Mouse (Mus musculus): ENCODE measurements around the gene Krt6a. TPM values are rescaled to one million over a fixed set of nuclear protein-coding genes. Genes with fewer than 3 reads are reported as not detected.

Krt6a gene
- polyA plus RNA-seq (2012; rRNA removed) = 0.06 TPM in 1 of 2 replicates, not detected in the other

GRCm38 (mm10) chr15:101694207-101694606 lies at the start of gene Krt6a:
Gene Krt6a, minus strand, starts transcription at chr15:101694307.

GRCm38 (mm10) chr15:101742711-101743110 lies 48.6 kb upstream of the Krt6a start, which contains the start of gene Krt71:
Gene Krt71, minus strand, starts transcription at chr15:101743109.

DNA sequence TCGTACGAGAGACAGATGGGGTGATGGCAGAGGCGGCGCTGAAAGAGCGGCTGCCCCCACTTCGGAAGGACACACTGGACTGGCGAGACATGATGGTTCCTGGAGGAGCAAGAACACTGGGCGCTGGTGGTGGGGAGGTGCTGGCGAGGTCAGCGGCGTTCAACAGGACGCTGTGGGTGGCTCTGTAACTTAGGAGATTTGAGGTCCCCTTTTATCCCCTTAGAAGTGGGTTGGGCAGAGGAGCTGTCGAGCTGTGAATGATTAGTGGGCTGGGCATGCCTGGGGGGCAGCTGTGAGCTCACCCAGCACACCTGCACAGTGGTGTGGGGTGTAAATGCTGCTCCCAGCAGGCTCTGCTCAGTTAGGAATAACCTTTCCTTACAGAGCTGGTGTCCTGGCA lies 18.6 kb upstream of the Krt6a start, which contains the start of gene Krt5:
Gene Krt5 (minus strand): TSS at position 179 of the 400 bp plus-strand sequence.

DNA sequence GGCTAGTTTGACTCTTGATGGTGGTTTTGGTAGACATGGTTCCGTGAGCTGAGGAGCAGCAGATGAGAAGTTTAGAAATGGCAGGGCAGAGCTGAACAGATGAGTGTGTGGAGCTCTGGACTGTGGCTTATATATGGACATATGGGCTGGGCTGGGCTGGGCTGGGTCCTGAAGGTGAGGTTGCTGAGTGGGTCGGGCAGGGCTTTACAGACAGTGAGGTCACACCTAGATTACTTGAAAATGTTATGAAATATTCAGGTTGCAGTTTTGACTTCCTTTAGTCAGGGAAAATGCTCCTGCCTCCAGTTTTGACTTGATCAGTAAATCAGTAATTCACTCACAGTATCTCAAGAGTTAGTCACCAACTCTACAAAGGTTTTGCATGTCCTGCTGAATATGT lies 13.9 kb downstream of the Krt6a start, which contains the start of gene Krt6b:
Gene Krt6b (minus strand): TSS at position 101 of the 400 bp plus-strand sequence.

DNA sequence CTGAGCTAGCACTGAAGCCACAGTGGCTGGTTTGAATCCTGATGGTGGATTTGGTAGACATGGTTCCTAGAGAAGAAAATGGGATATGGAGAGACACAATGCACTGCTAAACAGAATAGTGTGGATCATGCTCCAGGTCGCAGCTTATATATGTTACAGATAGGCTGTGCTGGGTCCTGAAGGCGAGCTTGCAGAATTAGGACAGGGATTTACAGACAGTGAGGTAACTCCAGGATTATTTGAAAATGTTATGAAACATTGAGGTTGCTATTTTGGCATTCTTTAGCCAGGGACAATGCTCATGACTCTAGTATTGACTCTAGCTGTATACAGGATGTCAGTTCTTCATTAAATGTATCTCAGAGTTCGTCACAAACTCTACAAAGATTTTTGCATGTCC lies 46.8 kb downstream of the Krt6a start, which contains the start of gene Gm5478:
Gene Gm5478 (minus strand): TSS at position 101 of the 400 bp plus-strand sequence.

Other genes starting within 250 kb of the Krt6a start
- not detected in 2 replicates for gene Krt88, start 246.6 kb downstream of the Krt6a start, polyA plus RNA-seq (2012; rRNA removed)
- gene Krt81, start 230.6 kb downstream of the Krt6a start, polyA plus RNA-seq (2012; rRNA removed) = not detected in 2 replicates
- not detected in 2 replicates for gene Krt86, start 220.8 kb downstream of the Krt6a start, polyA plus RNA-seq (2012; rRNA removed)
- 0.63 and 0.72 TPM in 2 replicates for gene Krt83, start 202.8 kb downstream of the Krt6a start, polyA plus RNA-seq (2012; rRNA removed)
- not detected in 2 replicates for gene Gm49425, start 177.0 kb downstream of the Krt6a start, polyA plus RNA-seq (2012; rRNA removed)
- gene Krt84, start 161.5 kb downstream of the Krt6a start, polyA plus RNA-seq (2012; rRNA removed) = 1.0 and 1.2 TPM in 2 replicates
- gene Krt82, start 143.6 kb downstream of the Krt6a start, polyA plus RNA-seq (2012; rRNA removed) = not detected in 2 replicates
- 0.03 TPM in 1 of 2 replicates, not detected in the other for gene Krt90, start 131.4 kb downstream of the Krt6a start, polyA plus RNA-seq (2012; rRNA removed)
- not detected in 2 replicates for gene Krt75, start 120.4 kb downstream of the Krt6a start, polyA plus RNA-seq (2012; rRNA removed)
- not detected in 2 replicates for gene Gm5414, start 66.1 kb downstream of the Krt6a start, polyA plus RNA-seq (2012; rRNA removed)
- gene Gm5478, start 46.9 kb downstream of the Krt6a start, polyA plus RNA-seq (2012; rRNA removed) = not detected in 2 replicates
- gene Krt6b, start 14.0 kb downstream of the Krt6a start, polyA plus RNA-seq (2012; rRNA removed) = not detected in 2 replicates
- gene Krt5, start 18.6 kb upstream of the Krt6a start, polyA plus RNA-seq (2012; rRNA removed) = 0.08 and 0.44 TPM in 2 replicates
- not detected in 2 replicates for gene Krt71, start 48.8 kb upstream of the Krt6a start, polyA plus RNA-seq (2012; rRNA removed)
- not detected in 2 replicates for gene Krt72, start 92.2 kb upstream of the Krt6a start, polyA plus RNA-seq (2012; rRNA removed)
- not detected in 2 replicates for gene Krt73, start 108.0 kb upstream of the Krt6a start, polyA plus RNA-seq (2012; rRNA removed)
- 0.03 TPM in 1 of 2 replicates, not detected in the other for gene Krt2, start 123.9 kb upstream of the Krt6a start, polyA plus RNA-seq (2012; rRNA removed)
- 0.24 TPM in 1 of 2 replicates, not detected in the other for gene Krt1, start 156.5 kb upstream of the Krt6a start, polyA plus RNA-seq (2012; rRNA removed)
- not detected in 2 replicates for gene Krt77, start 175.4 kb upstream of the Krt6a start, polyA plus RNA-seq (2012; rRNA removed)
- not detected in 2 replicates for gene Krt76, start 198.6 kb upstream of the Krt6a start, polyA plus RNA-seq (2012; rRNA removed)
- gene Krt4, start 230.4 kb upstream of the Krt6a start, polyA plus RNA-seq (2012; rRNA removed) = not detected in 2 replicates
- gene Krt79, start 246.0 kb upstream of the Krt6a start, polyA plus RNA-seq (2012; rRNA removed) = 0.15 and 0.23 TPM in 2 replicates

Data from colon, adult 2 months (tissue).